Mouse (Mus musculus) liver, embryonic 16.5 days (tissue): ENCODE results near the gene Defb18. TPM values are rescaled to one million over a fixed set of nuclear protein-coding genes. Genes with fewer than 3 reads are reported as not detected.

Experiments used
- polyA plus RNA-seq: library from polyadenylated mRNA; unstranded; fragments of >200 nt; fragmentation: Nextera tagmentation; extraction: Ambion mirVana; gene quantifications from 2 replicates; pipeline ENCODE4 v1.2.1, GENCODE M21; 2015

The Defb18 gene
- polyA plus RNA-seq, 1 experiment from 2014 or later = not detected

Other genes starting within 250 kb of the Defb18 start
- not detected in 2 replicates for gene Crisp4, start 91.5 kb downstream of the Defb18 start, polyA plus RNA-seq
- not detected in 2 replicates for gene Defb41, start 27.7 kb upstream of the Defb18 start, polyA plus RNA-seq